Mouse (Mus musculus): Measurements from ENCODE around the gene Wdr60. TPM values are rescaled to one million over a fixed set of nuclear protein-coding genes. Genes with fewer than 3 reads are reported as not detected.
"Not testable (repeated sequence)": the region's sequence is repeated elsewhere in the genome, so short reads cannot be mapped to it uniquely, and the experiment has no call there.

Wdr60 gene
- 10 to 100 TPM; 14.7 to 16.9 TPM for total RNA-seq (2021)

DNA sequence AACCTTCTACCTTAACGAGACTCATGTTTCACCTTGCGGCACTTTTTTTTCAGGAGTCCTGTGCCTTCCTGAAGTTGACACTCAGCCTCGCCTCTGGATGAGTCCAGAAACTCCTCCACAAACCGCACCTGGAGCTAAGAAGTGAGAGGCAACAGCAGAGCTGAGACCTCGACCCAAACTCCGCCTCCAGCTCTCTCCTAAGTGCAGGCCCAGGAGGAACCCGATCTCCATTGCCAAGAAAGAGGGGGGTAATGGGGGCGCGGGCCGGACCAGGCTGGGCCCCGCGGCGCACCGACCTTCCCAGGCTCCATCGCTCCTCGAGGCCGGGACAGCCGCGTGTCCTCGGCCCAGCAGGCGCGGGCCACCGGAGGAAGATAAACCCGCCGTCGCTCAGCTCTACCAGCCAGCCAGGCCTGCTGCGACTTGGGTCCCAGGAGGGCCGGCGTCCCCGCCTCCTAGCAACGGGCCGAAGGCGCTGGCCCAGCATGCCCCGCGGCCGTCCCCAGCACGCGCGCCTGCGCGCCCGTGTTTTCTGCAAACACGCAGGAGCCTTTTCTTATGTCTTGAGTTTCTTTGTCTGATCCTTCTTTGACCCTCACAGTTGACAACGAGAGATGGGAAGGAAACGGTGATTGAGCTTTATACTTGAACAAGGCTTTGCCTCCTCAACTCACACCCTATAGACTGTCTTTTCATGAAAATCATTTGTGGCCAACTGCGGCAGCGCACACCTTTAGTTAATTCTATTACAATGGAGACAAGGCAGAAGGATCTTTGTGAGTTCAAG, at the start of gene Wdr60:
Gene Wdr60, minus strand, starts transcription at position 468 of the 787 bp plus-strand sequence.
- peak; percentile 79 to 80 for DNase-seq (ENCODE audit: extremely low spot score in 1 of 2, low spot score in 1 of 2)

GRCm38 (mm10) chr12:116308612-116309011, 45.8 kb upstream of the Wdr60 start:
- no peak for DNase-seq (ENCODE audit: extremely low spot score in 1 of 2, low spot score in 1 of 2)

DNA sequence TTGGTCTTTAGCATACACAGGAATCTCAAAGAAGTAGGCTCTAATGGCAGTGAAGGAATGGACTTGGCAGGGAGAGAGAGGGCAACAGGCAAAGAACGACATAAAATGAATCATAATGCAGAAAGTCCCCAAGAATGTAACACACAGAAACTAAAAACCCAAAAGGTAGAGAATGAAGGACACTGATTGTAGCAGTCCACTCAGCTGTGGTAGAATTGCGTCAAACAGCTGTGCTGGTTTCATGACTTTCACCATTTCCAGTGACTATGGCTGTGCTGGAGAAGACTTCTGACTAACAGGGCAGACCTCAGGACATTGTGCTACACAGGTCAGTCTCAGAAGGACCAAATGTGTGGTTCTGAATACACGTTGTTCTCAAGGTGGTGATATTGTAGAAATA, 45.0 kb upstream of the Wdr60 start:
- DNase-seq (ENCODE audit: extremely low spot score in 1 of 2, low spot score in 1 of 2) = no peak

DNA sequence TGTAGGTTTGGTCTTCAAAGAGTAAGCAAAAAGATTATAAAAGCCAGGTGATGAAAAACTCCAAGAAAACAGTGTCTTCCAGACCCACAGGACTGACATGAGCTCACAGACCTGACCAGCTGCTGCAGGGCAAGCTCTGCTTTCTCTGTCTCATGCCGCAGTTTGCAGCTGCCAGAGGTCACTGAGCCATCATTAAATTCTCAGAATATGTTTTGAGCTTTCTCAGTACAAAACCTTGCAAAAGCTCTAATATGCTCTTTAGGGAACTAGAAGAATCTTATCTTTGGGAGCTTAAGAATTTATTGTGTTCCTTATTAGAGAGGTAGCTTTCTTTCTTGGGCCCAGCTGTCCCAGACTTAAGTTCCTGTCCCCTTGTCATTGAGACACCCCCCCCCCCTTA, 43.2 kb upstream of the Wdr60 start:
- no peak for DNase-seq (ENCODE audit: extremely low spot score in 1 of 2, low spot score in 1 of 2)

DNA sequence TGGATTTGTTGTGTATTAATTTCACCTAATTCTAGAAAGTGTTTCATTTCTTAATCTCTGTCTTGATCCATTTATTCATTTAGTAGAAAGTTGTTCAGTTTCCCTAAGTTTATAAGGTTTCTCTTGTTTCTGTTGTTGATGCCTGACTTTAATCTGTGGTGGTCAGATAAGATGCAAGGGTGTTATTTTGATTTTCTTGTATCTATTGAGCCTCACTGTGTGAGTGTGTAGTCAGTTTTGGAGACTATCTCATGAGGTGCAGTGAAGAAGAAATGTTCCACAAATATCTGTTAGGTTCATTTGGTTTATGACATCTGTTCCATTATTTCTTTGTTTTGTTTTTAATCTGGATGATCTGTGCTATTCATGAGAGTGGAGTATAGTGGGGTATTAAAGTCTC, 39.4 kb upstream of the Wdr60 start:
- no peak for DNase-seq (ENCODE audit: extremely low spot score in 1 of 2, low spot score in 1 of 2)

- no peak for DNase-seq (ENCODE audit: extremely low spot score in 1 of 2, low spot score in 1 of 2)
Observed at GRCm38 (mm10) chr12:116299906-116300305, 37.1 kb upstream of the Wdr60 start.

GRCm38 (mm10) chr12:116293599-116294292, 30.9 kb upstream of the Wdr60 start:
- no peak for DNase-seq (ENCODE audit: extremely low spot score in 1 of 2, low spot score in 1 of 2)

GRCm38 (mm10) chr12:116293185-116293584, 30.4 kb upstream of the Wdr60 start:
- no peak for DNase-seq (ENCODE audit: extremely low spot score in 1 of 2, low spot score in 1 of 2)

GRCm38 (mm10) chr12:116283511-116283910, 20.7 kb upstream of the Wdr60 start:
- DNase-seq (ENCODE audit: extremely low spot score in 1 of 2, low spot score in 1 of 2) = no peak

- DNase-seq (ENCODE audit: extremely low spot score in 1 of 2, low spot score in 1 of 2) = no peak
Observed at GRCm38 (mm10) chr12:116282856-116283255, 20.0 kb upstream of the Wdr60 start.

- DNase-seq (ENCODE audit: extremely low spot score in 1 of 2, low spot score in 1 of 2) = peak in 1 of 2 experiments; percentile 10
Observed at GRCm38 (mm10) chr12:116281427-116282281, 18.8 kb upstream of the Wdr60 start.

DNA sequence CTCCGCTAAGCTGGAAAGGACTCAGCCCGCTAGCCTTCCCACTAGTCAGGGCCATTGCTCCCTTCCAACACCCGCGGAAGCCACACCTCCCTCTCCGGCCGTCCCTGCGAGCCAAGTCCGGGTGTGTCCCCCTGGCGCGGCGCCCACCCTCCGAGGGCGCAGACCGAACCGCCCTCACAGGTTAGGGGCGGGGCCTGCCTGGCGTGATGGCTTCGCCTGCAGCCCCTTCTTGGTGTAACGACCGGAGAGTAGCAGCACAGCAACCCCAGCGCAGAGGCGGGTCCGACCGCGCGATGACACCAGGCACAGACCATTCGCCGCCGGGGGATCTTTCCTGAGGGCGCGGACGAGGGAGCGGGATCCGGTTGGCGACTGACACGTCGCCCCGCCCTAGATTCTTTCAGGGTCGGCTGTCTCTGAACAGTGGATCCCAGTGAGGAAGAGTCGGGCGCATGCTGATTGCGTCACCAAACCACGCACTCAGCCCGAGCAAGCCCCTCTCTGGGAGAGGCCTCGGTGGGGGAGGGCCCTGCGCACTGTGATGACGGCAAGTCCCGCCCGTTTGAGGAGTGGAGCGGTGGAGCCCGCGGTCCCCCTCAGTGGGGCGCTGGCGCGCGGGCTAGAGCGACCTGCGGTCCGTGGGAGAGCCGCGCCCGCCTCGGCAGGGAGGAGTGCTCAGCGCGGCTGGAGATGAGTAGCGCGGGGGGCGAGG, 18.0 kb upstream of the Wdr60 start, which contains the start of gene Esyt2:
Gene Esyt2, plus strand, starts transcription at position 544 of the 712 bp plus-strand sequence.
- peak; percentile 99 to 100 for DNase-seq (ENCODE audit: extremely low spot score in 1 of 2, low spot score in 1 of 2)

DNA sequence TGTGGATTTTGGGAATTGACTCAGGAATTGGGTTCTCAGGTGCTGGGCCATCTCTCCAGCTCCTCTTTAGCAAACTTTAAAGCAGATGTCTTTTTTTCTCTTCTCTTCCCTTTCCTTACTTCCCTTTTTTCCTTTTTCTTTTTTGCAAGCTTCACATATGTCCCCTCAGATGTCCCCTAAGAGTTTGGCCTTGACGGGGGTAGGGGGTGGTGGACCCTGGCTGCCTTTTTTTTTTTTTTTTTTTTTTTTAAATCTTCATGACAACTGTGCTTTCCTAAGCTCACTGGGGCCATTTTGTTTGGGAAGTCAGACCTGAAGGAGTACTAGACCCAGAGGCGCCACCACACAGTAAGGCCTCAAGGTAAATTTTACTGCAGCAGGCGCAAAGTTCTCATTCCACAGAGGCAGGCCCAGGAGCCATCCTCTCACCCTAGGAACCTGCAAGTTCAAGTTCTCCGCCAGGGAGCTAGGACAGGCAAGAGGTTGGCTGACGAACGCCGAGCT, 17.4 kb upstream of the Wdr60 start:
- DNase-seq (ENCODE audit: extremely low spot score in 1 of 2, low spot score in 1 of 2) = no peak

DNA sequence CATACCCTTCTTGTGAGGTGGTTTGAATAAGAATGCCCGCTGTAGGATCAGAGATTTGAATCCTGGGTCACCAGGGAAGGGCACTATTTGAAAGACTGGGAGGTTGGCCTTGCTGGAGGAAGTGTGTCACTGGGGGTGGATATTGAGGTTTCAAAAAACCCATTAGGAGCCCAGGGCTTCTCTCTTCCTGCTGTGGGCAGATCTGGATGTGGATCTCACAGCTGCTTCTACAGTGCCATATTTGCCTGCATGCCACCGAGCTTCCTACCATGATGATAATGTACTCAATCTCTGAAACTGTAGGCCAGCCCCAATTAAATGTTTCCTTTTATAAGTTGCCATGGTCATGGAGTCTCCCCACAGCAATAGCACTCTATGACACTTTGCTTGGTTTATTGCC, 16.4 kb upstream of the Wdr60 start:
- DNase-seq (ENCODE audit: extremely low spot score in 1 of 2, low spot score in 1 of 2) = no peak

- DNase-seq (ENCODE audit: extremely low spot score in 1 of 2, low spot score in 1 of 2) = no peak
Observed at GRCm38 (mm10) chr12:116278541-116278940, 15.7 kb upstream of the Wdr60 start.

- DNase-seq (ENCODE audit: extremely low spot score in 1 of 2, low spot score in 1 of 2) = no peak
Observed at GRCm38 (mm10) chr12:116276961-116277360, 14.1 kb upstream of the Wdr60 start.

DNA sequence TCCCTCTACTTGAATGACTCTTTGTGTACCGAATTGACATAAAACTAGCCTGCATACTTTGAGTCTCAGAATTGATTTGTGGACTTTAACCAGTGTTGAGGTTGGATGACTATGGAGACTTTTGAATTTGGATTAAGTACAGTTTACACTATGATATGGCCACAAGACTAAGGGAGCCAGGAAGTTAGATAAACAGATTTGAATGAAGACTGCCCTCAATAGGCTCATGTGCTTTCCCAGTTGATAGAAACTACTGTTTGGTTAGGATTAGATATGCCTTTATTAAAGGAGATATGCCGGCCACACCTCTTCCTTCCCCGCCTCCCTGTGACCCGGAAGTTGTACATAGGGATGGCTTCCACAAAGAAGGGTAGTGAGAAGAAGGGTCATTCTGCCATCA, 12.8 kb upstream of the Wdr60 start:
- no peak for DNase-seq (ENCODE audit: extremely low spot score in 1 of 2, low spot score in 1 of 2)

DNA sequence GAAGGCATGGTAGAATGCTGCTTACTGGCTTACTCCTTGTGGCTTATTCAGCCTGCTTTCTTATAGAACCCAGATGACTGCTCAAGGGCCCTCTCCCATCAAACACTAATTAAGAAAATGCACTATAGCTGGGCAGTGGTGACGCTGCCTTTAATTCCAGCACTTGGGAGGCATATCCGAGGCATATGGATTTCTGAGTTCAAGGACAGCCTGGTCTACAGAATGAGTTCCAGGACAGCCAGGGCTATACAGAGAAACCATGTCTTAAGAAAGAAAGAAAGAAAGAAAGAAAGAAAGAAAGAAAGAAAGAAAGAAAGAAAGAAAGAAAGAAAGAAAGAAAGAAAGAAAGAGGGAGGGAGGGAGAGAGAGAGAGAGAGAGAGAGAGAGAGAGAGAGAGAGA, 12.3 kb upstream of the Wdr60 start, which contains the start of gene Gm11027:
Gene Gm11027, plus strand, starts transcription at position 301 of the 400 bp plus-strand sequence.
- DNase-seq (ENCODE audit: extremely low spot score in 1 of 2, low spot score in 1 of 2) = not testable (repeated sequence)

- no peak for DNase-seq (ENCODE audit: extremely low spot score in 1 of 2, low spot score in 1 of 2)
Observed at GRCm38 (mm10) chr12:116273733-116274132, 10.9 kb upstream of the Wdr60 start.

GRCm38 (mm10) chr12:116271071-116271470, 8.2 kb upstream of the Wdr60 start:
- no peak for DNase-seq (ENCODE audit: extremely low spot score in 1 of 2, low spot score in 1 of 2)
